Comparison of ENCODE assay signal across 7 mouse cellular contexts in the genomic region with DNA sequence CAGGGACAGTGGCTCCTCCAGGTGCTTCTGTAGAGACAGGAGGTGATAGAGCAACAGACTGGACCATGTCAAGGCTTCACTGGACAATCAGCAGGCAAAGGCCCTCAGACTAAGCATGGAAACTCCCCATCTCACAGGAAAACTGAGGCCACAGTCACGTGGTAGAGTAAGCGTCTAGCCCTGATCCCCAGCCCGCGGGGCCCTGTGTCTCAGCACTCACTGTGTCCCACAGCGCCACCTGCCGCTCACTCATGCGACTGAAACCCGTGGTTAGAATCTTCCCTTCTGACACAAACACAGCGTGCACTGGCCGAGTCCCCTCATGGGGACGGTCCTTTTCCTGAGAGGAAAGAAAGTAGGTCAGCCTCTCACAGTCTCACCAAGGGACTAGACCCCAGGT. TPM values are rescaled to one million over a fixed set of nuclear protein-coding genes. Genes with fewer than 3 reads are reported as not detected.
A peak's percentile ranks its signal among the peaks of the same experiment; 100 is the strongest.
DNase-seq lines count a peak whose midpoint lies in the region; ATAC-seq and TF ChIP-seq lines count a peak whose summit lies in the region.

No protein-coding gene starts in this region.

- DNase-seq in adrenal gland, adult 2 months = peak; percentile 83
- peak; percentile 73 for DNase-seq in embryo, embryonic 11.5 days (ENCODE audit: low read depth, low spot score)
- peak; percentile 92 for DNase-seq in limb, embryonic 10.5 days (ENCODE audit: low spot score)
- DNase-seq in skeletal muscle tissue, adult 2 months (ENCODE audit: low read depth, low spot score) = peak; percentile 54

- H3K4me1 ChIP-seq in intestine, postnatal 0 days (replicated peaks; ENCODE audit: control insufficient read depth, insufficient read depth, low read length) = peaks cover 8% of the 10 kb centered on the region; the same call in 1 of the 2 replicates
- peaks cover 53% of the 10 kb centered on the region for H3K4me1 ChIP-seq in limb, embryonic 10.5 days
- peaks cover 46% of the 10 kb centered on the region for H3K4me1 ChIP-seq in midbrain, embryonic 12.5 days

- peak overlapping the region; percentile 44; the same call in 1 of the 2 replicates for H3K4me2 ChIP-seq in intestine, postnatal 0 days (replicated peaks; ENCODE audit: low read depth)
- peak overlapping the region; percentile 34 for H3K4me2 ChIP-seq in midbrain, embryonic 12.5 days (replicated peaks)

- ATAC-seq in granulocyte monocyte progenitor cell, adult 5-6 weeks (replicated peaks; ENCODE audit: poor library complexity, severe bottlenecking) = peak; percentile 41
- ATAC-seq in intestine, postnatal 0 days = peak; percentile 40
- peak; percentile 42; the same call in 1 of the 2 replicates for ATAC-seq in midbrain, embryonic 12.5 days (ENCODE audit: low FRiP score, low read depth)

- TF ChIP-seq CTCF in intestine, postnatal 0 days (IDR thresholded peaks at IDR 0.05; ENCODE audit: low read depth) = peak; percentile 94

- H3K27me3 ChIP-seq in intestine, postnatal 0 days (replicated peaks; ENCODE audit: control insufficient read depth, insufficient read depth, low read length) = peaks cover 13% of the 10 kb centered on the region; the same call in 1 of the 2 replicates
- peaks cover 46% of the 10 kb centered on the region for H3K27me3 ChIP-seq in limb, embryonic 10.5 days (ENCODE audit: low read depth, poor library complexity, severe bottlenecking)
- peaks cover 23% of the 10 kb centered on the region for H3K27me3 ChIP-seq in midbrain, embryonic 12.5 days

- H3K27ac ChIP-seq in intestine, postnatal 0 days (ENCODE audit: low read depth, low read length) = no peak overlapping the region
- 0 out of 2 replicates have a peak overlapping the region, but pooled peaks have one; percentile 44 for H3K27ac ChIP-seq in limb, embryonic 10.5 days
- H3K27ac ChIP-seq in midbrain, embryonic 12.5 days (replicated peaks) = no peak overlapping the region

- H3K9me3 ChIP-seq in intestine, postnatal 0 days (ENCODE audit: control insufficient read depth) = no peaks in the 10 kb centered on the region
- H3K9me3 ChIP-seq in limb, embryonic 10.5 days (replicated peaks) = no peaks in the 10 kb centered on the region
- H3K9me3 ChIP-seq in midbrain, embryonic 12.5 days = no peaks in the 10 kb centered on the region

- under 1% methylated on average over 11 of the region's 11 CpGs for WGBS in intestine, postnatal 0 days
- WGBS in limb, embryonic 10.5 days = 3% methylated on average over 11 of the region's 11 CpGs
- WGBS in midbrain, embryonic 12.5 days = 2% methylated on average over 11 of the region's 11 CpGs

- H3K4me3 ChIP-seq in intestine, postnatal 0 days (ENCODE audit: low read depth, low read length) = no peak overlapping the region
- H3K4me3 ChIP-seq in limb, embryonic 10.5 days = 0 out of 2 replicates have a peak overlapping the region, but pooled peaks have one; percentile 16
- 0 out of 2 replicates have a peak overlapping the region, but pooled peaks have one; percentile 4 for H3K4me3 ChIP-seq in midbrain, embryonic 12.5 days

- H3K9ac ChIP-seq in intestine, postnatal 0 days (ENCODE audit: low read depth, low read length) = no peak overlapping the region
- peak overlapping the region; percentile 20; the same call in 1 of the 2 replicates for H3K9ac ChIP-seq in midbrain, embryonic 12.5 days (replicated peaks)

- peaks cover 8% of the 10 kb centered on the region; the same call in 1 of the 2 replicates for H3K36me3 ChIP-seq in intestine, postnatal 0 days (ENCODE audit: control insufficient read depth, insufficient read depth)
- peaks cover 40% of the 10 kb centered on the region for H3K36me3 ChIP-seq in limb, embryonic 10.5 days
- H3K36me3 ChIP-seq in midbrain, embryonic 12.5 days = peaks cover 16% of the 10 kb centered on the region

RNA-seq across cellular contexts. Expression of a gene that starts 5.5 kb away (rescaled TPM):
- total RNA-seq in adrenal gland, adult 2 months (2021) = 10 to 100 TPM; 11.3 to 13.5 TPM
- polyA plus RNA-seq in adrenal gland, adult 2 months (2012; rRNA removed) = 35.0 and 35.7 TPM in 2 replicates
- total RNA-seq in granulocyte monocyte progenitor cell, adult 5-6 weeks (2014; fragmentation: Nextera tagmentation) = 9.3 and 13.3 TPM in 2 replicates
- 5.4 and 6.3 TPM in 2 replicates for total RNA-seq in granulocyte monocyte progenitor cell, adult 5-6 weeks (2017)
- 4.8 and 5.5 TPM in 2 replicates for polyA plus RNA-seq in intestine, postnatal 0 days (2015; fragmentation: Nextera tagmentation; extraction: Ambion mirVana)
- 12.6 and 14.8 TPM in 2 replicates for polyA plus RNA-seq in limb, embryonic 10.5 days (2016; fragmentation: Nextera tagmentation; extraction: Ambion mirVana)
- 16.6 and 19.1 TPM in 2 replicates for polyA plus RNA-seq in midbrain, embryonic 12.5 days (2016; fragmentation: Nextera tagmentation; extraction: Ambion mirVana)

RNA-seq across cellular contexts. Expression of a gene that starts 5.9 kb away (rescaled TPM):
- 100 to 1,000 TPM; 101 to 104 TPM for total RNA-seq in adrenal gland, adult 2 months (2021)
- 44.1 and 48.7 TPM in 2 replicates for polyA plus RNA-seq in adrenal gland, adult 2 months (2012; rRNA removed)
- 151 and 195 TPM in 2 replicates for total RNA-seq in granulocyte monocyte progenitor cell, adult 5-6 weeks (2014; fragmentation: Nextera tagmentation)
- 135 and 158 TPM in 2 replicates for total RNA-seq in granulocyte monocyte progenitor cell, adult 5-6 weeks (2017)
- 80.4 and 98.2 TPM in 2 replicates for polyA plus RNA-seq in intestine, postnatal 0 days (2015; fragmentation: Nextera tagmentation; extraction: Ambion mirVana)
- 177 and 237 TPM in 2 replicates for polyA plus RNA-seq in limb, embryonic 10.5 days (2016; fragmentation: Nextera tagmentation; extraction: Ambion mirVana)
- polyA plus RNA-seq in midbrain, embryonic 12.5 days (2016; fragmentation: Nextera tagmentation; extraction: Ambion mirVana) = 151 TPM in 2 replicates

RNA-seq across cellular contexts. Expression of a gene that starts 6.5 kb away (rescaled TPM):
- 10 to 100 TPM; 11.6 to 24.3 TPM for total RNA-seq in adrenal gland, adult 2 months (2021)
- 49.5 and 67.1 TPM in 2 replicates for polyA plus RNA-seq in adrenal gland, adult 2 months (2012; rRNA removed)
- total RNA-seq in granulocyte monocyte progenitor cell, adult 5-6 weeks (2014; fragmentation: Nextera tagmentation) = 497 and 510 TPM in 2 replicates
- 409 and 441 TPM in 2 replicates for total RNA-seq in granulocyte monocyte progenitor cell, adult 5-6 weeks (2017)
- 21.5 TPM in 2 replicates for polyA plus RNA-seq in intestine, postnatal 0 days (2015; fragmentation: Nextera tagmentation; extraction: Ambion mirVana)
- 28.9 and 37.8 TPM in 2 replicates for polyA plus RNA-seq in limb, embryonic 10.5 days (2016; fragmentation: Nextera tagmentation; extraction: Ambion mirVana)
- 60.8 and 65.9 TPM in 2 replicates for polyA plus RNA-seq in midbrain, embryonic 12.5 days (2016; fragmentation: Nextera tagmentation; extraction: Ambion mirVana)

RNA-seq across cellular contexts. Expression of a gene that starts 24.8 kb away (rescaled TPM):
- 10 to 100 TPM; 48.1 to 52.7 TPM for total RNA-seq in adrenal gland, adult 2 months (2021)
- polyA plus RNA-seq in adrenal gland, adult 2 months (2012; rRNA removed) = 29.3 and 34.3 TPM in 2 replicates
- total RNA-seq in granulocyte monocyte progenitor cell, adult 5-6 weeks (2014; fragmentation: Nextera tagmentation) = 0.85 TPM in 1 of 2 replicates, not detected in the other
- 0.56 and 1.6 TPM in 2 replicates for total RNA-seq in granulocyte monocyte progenitor cell, adult 5-6 weeks (2017)
- 6.8 and 8.2 TPM in 2 replicates for polyA plus RNA-seq in intestine, postnatal 0 days (2015; fragmentation: Nextera tagmentation; extraction: Ambion mirVana)
- 0.11 and 0.49 TPM in 2 replicates for polyA plus RNA-seq in limb, embryonic 10.5 days (2016; fragmentation: Nextera tagmentation; extraction: Ambion mirVana)
- 0.45 and 1.1 TPM in 2 replicates for polyA plus RNA-seq in midbrain, embryonic 12.5 days (2016; fragmentation: Nextera tagmentation; extraction: Ambion mirVana)

RNA-seq across cellular contexts. Expression of a gene that starts 52.0 kb away (rescaled TPM):
- 10 to 100 TPM; 39.9 to 49.7 TPM for total RNA-seq in adrenal gland, adult 2 months (2021)
- polyA plus RNA-seq in adrenal gland, adult 2 months (2012; rRNA removed) = 64.5 and 74.4 TPM in 2 replicates
- 129 and 133 TPM in 2 replicates for total RNA-seq in granulocyte monocyte progenitor cell, adult 5-6 weeks (2014; fragmentation: Nextera tagmentation)
- 53.3 and 79.1 TPM in 2 replicates for total RNA-seq in granulocyte monocyte progenitor cell, adult 5-6 weeks (2017)
- polyA plus RNA-seq in intestine, postnatal 0 days (2015; fragmentation: Nextera tagmentation; extraction: Ambion mirVana) = 21.7 and 25.8 TPM in 2 replicates
- 69.0 and 69.2 TPM in 2 replicates for polyA plus RNA-seq in limb, embryonic 10.5 days (2016; fragmentation: Nextera tagmentation; extraction: Ambion mirVana)
- 44.1 and 46.4 TPM in 2 replicates for polyA plus RNA-seq in midbrain, embryonic 12.5 days (2016; fragmentation: Nextera tagmentation; extraction: Ambion mirVana)
